ENCODE assay signal across 1 mouse cellular context in the genomic region with DNA sequence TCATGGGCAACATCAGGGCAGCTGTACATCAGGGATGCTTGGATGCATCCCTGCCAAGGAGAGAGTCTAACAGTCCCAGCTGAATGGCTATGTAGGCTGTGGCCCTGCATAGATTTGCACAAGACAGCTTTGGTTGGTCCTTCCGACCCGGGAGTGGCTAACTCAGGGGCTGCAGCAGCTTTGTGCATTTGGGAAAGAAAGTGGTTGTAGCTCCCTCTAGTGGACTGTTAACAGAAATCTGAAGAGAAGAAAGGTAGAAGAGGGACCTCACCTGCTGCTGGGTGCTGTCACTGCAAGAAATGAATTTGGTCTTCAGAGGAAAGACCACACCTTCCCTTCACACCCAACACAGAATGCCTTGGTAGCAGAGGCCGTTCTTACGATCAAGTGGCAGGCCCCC.
TF ChIP-seq lines count a peak whose summit lies in the region.

No protein-coding gene starts in this region.

TF ChIP-seq in CH12.LX, 34 proteins besides CTCF, POLR2A, EP300 and RAD21 (continued from another document):
- TF ChIP-seq UBTF (IDR thresholded peaks at IDR 0.05; ENCODE audit: low read depth, low read length) (no peak), JUND (conservative IDR thresholded peaks at IDR 0.05; ENCODE audit: low read depth, low read length) (no peak), TBP (conservative IDR thresholded peaks at IDR 0.05; ENCODE audit: low read depth, low read length) (no peak), ETS1 (conservative IDR thresholded peaks at IDR 0.05; ENCODE audit: low read depth, low read length) (no peak), CHD1 (IDR thresholded peaks at IDR 0.05; ENCODE audit: low read depth, low read length) (no peak)
